Mouse (Mus musculus) 416B (cell line): ENCODE results near the gene Echdc2.
"Not testable (repeated sequence)": the region's sequence is repeated elsewhere in the genome, so short reads cannot be mapped to it uniquely, and the experiment has no call there.

Experiments
- DNase-seq: peaks from one replicate; pipeline ENCODE4 v3.0.0; 2011; ENCODE audit warnings: low read depth

Echdc2 gene

DNA sequence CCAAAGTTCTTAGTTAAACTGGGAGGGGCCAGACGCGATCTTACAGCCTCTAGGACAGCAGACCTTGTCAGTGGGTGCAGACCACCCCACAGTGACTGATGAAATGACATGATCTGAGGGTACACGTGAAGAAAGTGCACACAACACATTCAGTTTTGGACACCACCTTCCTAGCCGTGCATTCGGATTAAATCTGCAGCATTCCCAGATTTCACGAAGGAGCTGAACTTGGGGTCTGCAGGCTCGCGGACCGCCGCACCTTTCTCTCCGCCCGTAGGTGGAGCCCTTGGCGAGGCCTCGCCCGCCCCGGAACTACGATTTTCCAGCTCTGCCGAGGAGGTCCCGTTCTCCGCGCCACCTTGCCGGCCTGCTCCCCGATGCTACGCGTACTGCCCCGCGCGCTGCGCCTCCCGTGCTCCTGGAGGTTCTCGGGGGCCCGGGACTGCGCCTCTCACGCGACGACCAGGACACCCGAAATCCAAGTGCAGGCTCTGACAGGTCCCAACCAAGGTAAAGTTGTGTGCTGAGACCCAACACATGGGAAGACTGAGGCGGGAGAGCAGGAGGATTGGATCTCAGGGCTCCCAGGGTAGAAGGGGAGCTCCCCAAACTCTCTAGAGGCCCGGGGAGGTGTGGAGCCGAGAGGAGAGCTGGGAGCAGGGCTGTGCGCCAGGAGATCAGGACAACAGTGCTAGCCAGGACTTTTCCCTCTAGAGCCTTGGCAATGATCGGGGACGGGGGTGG is at the start of gene Echdc2:
Gene Echdc2, plus strand, starts transcription at position 286 of the 744 bp plus-strand sequence.
- no peak for DNase-seq

DNA sequence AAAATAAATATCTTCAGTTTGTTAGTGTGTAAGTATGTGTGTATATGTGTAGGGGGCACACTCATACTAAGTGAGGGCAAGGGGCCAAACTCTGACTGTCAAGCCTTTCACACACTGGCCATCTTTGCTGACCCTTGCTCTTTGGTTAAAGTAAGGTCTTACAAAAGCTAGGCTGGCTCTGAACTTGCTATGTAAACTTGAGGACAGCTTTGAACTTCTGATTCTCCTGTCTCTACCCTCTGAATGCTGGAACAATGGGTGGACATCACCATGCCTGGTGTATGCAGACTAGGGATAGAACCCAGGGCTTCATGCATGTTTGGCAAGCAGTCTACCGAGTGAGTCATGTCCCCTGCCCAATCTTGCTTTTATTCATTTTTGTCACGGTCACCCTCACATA is 48.8 kb upstream of the Echdc2 start:
- DNase-seq = no peak

DNA sequence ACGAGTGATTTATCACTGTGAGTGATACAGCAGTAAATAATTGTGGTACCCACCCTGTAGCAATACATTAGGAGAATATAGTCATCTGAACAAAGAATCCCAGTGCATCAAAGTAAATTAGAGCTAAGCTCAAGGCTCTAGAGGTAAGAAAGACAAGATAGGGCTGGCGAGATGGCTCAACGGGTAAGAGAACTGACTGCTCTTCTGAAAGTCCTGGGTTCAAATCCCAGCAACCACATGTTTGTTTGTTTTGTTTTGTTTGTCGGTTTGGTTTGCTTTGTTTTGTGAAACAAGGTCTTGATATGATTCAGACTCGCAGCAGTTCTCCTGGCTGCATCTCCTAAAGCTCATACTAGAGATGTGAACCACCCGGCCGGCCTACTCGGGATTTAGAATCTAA is 47.7 kb upstream of the Echdc2 start:
- DNase-seq = peak; percentile 35

DNA sequence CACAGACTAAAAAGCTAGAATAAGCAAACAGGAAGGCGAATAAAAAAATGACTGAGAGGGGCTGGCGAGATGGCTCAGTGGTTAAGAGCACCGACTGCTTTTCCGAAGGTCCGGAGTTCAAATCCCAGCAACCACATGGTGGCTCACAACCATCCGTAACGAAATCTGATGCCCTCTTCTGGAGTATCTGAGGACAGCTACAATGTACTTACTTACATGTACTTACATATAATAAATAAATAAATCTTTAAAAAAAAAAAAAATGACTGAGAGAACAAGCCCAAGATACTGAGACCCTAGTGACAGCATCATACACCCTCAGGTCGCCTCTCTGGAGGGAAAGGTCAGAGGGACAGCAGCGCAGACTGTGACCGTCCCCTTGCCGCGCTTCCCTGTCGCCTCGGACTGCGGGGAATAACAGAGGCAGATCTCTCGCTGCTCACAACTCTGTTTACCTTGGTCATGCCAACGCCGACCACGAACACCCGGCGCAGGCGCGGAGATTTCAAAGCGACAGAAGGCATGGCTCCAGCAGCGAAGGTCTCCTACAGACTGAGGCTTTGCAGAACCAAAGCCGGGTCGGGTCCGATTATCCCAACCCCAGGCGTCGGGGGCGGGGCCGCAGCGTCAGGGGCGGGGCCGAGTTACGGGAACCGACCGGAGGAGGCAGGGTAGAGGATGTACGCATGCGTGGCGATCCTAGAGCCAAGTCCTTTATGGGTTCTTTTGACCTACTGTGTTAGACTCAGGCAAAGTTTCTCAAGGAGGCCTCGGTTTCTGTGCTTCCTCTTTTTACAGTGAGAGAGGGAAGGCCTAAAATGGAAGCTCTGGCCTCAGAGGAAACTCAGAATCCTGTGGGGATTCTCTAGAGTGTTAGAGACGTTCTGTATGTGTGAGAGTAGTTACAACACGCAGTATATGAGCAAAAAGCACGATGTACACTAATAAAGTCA is 47.0 kb upstream of the Echdc2 start:
- DNase-seq = peak; percentile 97

DNA sequence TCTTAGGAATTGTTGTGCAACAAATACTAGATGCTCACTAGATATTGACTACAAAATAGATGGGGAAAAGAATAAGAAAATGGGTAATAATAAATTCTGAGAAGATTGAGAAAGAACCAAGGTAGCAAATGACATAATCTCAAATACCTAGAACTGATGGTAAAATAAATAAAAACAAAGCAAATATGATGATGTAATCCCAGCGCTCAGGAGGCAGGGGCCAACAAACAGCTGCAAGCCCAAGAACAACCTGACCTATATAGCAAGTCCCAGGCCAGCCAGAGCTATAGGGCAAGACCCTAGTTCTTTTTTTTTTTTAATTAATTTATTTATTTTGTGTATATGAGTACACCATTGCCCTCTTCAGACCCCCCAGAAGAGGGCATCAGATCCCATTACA is 41.1 kb upstream of the Echdc2 start:
- DNase-seq = no peak

DNA sequence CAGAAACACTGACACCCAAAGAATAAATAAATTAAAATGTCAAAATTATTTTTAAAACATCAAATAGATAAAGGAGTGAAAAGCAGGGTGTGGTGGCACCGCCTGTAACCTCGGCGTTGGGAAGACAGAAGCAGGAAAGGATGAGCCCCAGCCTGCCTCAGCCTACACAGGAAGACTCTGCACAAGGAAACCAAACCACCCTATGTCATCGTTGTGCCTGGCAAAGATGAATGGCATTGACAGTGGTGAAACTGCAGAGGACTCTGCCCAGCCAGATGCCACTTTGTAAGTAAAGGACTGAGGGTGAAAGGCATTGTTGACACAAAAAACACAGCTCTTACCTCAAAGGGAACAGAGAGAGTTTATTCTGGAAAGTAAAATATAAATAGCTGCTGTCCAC is 39.0 kb upstream of the Echdc2 start:
- no peak for DNase-seq

DNA sequence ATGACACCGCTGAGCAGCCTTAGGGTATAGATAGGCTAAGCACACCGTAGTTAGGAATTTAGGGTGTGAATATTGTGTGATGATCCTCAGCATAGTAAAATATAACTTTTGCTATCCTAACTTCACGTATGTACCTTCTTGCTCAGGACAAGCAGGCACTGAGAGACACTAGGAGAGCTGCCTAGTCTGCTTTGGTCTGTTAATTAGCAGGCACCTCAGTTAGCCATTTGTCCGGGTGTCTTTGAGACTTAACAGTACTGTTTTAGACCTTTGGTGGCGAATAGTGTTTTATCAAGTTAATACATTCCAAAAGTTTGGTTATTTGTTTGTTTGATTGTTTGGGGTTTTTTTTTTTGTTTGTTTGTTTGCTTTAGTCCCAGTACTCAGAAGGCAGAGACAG is 37.7 kb upstream of the Echdc2 start:
- DNase-seq = no peak

DNA sequence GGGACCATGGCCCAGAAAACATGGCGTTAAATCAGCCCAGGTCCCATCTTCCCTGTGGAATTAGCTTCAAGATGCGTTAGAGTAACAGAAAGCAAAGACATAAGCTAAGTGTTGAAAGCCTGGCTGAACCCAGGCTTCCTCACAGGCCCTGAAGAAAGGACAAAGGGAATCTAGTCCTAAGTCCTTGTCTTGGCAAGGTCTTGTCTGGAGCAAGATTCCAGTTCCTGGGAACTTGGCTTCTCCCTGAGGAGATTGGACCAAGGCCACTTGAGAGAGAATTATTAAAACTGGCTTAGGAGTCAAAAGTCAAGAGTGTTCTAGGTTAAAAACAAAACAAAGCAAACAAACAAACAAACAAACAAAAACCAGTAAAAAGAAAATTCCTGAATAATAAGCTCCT is 36.9 kb upstream of the Echdc2 start:
- DNase-seq = no peak

DNA sequence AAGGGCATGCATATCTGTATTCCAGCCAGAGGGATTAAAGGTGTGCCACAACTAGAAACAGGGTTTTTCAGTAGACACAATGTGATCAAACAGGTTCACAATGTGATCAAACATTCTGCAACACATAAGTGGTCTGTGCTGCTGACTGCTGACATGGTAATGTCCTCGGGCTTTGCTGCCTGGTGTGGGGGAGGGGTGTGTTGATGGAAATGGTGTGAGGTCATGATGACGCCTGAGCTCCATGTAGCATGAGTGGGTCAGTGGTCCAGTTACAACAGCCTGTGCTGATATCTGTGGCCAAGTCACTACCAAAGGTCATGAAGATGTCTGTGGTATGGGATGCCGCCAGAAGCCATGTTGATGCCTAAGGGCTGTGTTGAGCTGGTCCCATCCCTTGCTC is 34.8 kb upstream of the Echdc2 start:
- DNase-seq = no peak

DNA sequence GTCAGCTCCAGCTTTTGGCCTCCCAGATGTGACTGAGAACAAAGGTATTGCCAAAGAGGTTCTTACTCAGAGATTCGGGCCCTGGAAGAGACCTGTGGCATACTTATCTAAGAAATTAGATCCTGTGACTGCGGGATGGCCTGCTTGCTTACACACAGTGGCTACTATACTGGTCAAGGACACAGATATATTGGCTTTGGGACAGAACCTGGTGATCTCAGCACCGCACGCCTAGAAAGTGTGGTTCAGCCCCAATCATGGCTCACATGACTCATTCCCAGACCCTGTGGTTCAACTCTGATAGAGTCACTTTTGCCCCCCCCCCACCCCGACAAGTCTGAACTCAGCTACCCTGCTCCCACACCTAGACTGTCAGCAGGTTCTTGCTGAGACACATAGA is 28.3 kb upstream of the Echdc2 start:
- peak; percentile 44 for DNase-seq

DNA sequence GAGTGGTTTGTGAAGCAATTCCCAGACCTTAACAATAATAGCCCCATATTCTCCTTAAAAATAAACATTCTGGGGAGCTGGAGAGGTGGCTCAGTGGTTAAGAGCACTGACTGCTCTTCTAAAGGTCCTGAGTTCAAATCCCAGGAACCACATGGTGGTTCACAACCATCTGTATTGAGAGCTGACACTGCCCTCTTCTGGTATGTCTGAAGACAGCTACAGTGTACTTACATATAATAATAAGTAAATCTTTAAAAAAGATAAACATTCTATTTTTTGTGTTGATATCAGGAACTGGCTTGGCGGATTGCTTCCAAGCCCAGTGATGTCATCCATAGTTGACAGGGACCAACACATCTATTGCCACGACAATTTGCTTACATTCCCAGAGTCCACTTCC is 22.1 kb upstream of the Echdc2 start:
- peak; percentile 43 for DNase-seq

DNA sequence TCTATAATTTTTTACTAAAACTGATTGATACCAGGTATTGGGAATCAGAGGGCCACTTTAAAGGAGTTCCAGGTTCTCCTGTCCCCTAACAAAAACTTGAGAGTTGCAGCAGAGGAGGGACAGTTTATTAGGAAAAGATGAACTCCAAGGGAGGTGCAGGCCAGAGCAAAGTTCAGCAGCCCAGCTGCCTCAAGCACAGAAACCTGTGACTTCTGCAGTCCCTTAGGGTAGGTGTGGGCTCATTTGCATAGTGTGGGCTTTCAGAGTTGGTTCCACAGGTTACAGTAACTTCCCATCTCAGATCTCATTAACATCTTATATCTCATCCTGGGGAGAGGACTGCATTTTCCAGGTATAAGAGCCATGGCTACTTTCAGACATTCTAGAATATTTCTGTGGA is 21.5 kb upstream of the Echdc2 start:
- DNase-seq = no peak

DNA sequence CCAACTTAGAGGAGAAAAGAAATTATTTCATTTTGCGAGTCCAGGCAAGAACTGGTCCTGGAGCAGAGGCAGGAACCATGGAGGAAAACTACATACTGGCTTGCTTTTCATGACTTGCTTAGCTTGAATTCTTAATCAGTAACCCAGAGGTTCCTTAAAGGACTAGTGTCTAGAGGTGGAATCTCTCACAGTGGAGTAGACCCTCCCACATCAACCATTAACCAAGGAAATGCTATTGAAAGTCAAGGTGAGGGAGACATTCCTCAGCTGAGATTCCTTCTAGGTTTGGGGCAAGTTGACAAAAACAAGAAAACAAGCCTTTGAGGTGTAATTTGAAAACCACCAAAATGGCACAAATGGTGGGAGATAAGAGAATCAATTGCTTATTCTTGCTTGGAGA is 20.4 kb upstream of the Echdc2 start, which contains the start of gene Scp2:
Gene Scp2, minus strand, starts transcription at position 119 of the 400 bp plus-strand sequence.
- DNase-seq = no peak

DNA sequence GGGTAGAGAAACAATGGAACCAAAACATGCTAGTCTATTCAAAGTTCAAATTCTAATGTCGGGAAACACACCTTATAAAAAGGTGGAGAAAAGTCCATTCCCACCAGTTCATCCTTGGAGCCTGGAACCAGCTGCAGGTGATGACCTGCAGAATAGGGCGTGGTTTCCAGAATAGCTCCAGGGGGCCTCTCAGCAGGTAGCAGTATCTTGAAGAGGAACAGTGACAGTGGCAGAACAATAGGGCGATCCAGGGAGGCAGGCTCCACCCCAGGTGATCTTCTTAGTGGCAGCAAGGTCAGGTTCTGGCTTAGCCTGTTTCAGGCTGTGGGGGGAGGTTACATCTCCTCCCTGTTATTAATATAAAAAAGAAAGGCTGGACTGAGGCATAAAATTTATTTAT is 19.7 kb upstream of the Echdc2 start:
- not testable (repeated sequence) for DNase-seq

DNA sequence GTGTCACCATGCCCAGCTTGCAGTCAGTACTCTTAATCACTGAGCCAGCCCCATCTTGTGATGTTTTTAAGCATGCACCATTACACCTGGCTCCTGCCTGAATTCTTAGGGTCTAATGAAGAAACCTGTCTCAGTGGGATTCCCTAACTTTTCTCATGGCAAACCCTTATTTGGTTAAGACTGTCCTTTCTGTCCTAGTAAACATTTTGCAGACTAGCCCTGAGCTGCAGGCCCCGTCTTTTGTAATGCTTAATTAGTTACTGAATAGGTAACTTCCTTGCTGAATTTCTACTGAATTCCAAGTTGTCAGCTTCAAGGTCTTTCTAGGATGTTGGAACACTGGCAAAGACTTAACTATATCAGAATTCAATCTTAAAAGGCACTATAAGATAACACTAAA is 10.1 kb upstream of the Echdc2 start:
- DNase-seq = not testable (repeated sequence)

DNA sequence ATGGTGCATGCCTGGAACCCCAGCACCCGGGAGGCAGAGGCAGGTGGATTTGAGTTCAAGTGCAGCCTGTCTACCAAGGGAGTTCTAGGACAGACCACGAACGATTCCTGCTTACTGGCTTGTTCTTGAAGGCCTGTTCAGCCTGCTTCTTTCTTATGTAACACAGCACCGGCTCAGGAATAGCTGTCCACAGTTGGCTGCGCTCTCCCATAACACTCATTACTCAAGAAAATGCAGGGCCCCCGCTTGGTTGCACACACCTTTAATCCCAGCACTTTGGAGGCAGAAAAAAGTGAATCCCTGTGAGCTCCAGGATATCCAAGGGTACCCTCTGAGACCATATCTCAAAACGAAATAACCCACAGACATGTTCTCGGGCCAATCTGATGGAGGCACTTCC is 3.3 kb upstream of the Echdc2 start:
- DNase-seq = no peak

DNA sequence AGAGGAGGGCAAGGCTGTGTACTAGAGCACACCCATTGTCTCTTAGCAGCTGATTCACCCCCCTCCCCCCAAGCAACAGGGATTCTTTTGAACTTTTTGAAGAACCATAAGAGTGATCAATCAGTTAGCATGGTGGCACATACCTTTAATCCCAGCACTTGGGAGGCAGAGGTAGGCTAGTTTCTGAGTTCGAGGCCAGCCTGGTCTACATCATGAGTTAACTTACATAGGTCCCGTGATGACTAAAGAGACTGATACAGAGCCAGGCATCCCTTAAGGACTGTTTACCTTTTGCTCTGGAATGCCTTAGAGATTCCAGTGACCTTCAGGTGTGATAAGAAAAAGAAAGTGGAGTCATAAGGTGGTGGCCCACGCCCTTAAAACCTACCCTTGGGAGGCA is 1.9 kb upstream of the Echdc2 start:
- no peak for DNase-seq

DNA sequence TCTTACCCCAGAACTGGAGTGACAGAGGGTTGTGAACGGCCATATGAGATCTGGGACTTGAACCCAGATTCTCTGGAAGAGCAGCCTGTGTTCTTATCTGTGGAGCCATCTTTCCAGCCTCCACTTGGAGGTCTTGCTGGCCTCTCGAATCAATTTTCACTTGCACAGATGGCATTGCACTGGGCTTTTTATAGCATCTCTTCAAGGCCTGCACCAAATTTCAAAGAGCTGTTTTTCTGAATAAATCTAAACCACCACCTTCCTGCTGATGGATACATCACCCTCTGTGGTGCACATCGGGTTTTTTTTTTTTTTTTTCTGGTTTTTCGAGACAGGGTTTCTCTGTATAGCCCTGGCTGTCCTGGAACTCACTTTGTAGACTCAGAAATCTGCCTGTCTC is 1.6 kb downstream of the Echdc2 start:
- no peak for DNase-seq

DNA sequence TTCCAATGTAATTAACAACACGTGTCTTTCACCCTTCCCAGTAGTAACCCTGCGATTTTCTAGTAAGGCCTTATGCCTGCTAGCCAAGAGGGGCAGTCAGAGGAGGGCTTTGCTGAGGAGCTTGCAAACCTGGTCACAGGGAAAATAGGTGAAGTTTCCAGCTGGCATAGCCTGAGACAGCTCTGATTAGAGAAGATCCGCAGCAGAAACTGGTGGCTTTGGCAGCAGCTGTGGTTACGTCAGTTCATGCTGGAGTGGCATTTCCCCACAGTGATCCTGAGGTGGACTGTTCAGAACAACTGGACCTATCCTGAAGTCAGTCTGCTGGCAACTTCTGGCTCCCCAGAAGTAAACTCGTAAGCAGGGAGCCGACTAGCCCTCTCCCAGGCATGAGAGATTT is 2.8 kb downstream of the Echdc2 start:
- DNase-seq = no peak

DNA sequence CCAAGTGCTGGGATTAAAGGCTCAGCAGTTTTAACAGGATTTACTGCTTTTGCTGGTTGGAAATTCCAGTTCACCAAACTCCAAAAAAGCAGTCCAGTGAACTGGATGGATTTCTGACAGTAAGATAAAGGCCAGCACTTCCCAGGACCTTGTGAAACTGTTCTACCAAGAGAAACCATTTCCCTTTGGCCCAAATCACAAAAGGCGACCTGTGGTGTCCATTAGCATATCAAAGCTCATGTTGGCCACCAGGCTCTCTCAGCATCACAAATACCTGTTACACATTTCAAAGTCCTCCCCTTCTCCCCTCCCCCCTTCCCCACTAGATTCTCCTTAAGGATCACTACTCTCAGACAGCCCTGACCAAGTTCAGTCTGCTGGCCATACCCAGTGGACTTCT is 17.0 kb downstream of the Echdc2 start:
- DNase-seq = no peak

DNA sequence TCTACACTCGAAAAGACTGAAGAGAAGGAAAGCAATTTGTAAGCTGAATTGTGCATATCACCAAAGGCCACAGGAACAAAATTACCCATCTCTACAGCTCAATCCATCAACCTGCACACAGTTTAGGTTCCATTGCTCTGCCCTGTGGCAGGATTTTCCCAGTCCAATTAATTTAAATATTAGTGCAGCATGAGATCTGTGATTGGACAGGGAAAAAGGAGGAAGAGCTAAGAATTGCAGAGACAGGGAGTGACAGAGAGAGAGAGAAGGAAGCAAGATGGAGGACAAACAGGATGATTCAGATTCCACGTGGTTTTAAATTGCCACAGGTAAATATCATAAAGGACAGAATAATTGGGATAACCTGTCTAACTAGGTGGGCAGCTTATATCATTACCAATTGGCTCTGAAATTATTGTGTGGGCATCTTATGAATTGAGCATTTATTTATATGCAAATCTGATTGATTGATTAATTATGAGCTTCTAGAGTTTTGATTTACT is 27.6 kb downstream of the Echdc2 start:
- peak; percentile 10 for DNase-seq

DNA sequence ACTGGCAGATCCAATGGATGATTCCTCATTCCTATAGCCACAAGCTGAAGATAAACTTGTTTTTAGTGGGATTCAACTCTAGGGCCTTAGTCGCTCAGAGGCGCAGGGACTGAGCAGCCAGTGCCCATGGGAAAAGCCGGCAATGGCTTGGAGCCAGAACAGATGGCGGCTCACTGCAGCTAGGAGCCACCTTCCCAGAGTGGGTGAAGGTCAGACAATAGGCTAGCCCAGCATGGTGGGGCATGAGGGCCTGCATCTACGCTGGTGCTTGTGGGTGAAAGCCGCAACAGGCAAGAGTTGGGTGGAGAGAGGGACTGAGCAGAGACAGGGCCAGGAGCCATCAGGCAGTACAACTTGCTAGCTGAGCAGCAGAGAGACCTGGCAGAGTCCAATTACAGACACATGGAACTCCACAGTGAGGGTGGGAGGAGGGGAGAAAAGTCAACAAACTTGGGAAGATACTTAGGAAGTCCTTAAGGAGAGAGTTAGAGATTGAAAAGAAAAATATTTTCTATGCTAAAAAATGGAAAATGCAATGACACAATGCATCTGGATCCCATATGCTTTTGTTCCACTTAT is 31.1 kb downstream of the Echdc2 start:
- no peak for DNase-seq

DNA sequence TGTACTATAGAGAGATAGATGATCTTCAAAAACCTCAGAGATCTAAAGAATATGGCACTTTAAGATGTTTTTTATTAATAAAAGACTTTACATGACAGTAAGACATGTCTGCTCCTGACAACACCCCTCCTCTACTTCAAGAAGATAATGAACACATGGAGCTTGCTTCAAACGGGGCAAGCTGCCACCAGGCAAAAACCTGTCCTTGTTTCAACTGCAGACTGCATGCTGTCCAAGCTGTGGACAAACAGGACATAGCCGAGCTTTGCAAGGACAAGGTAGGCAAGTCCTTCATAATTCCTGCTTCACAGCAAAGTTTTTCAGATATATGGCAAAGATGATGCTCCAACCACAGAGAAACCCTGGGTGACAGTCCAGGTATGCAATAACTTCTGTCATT is 34.0 kb downstream of the Echdc2 start:
- no peak for DNase-seq
